20 mouse cellular contexts compared by ENCODE assay signal in the genomic region with DNA sequence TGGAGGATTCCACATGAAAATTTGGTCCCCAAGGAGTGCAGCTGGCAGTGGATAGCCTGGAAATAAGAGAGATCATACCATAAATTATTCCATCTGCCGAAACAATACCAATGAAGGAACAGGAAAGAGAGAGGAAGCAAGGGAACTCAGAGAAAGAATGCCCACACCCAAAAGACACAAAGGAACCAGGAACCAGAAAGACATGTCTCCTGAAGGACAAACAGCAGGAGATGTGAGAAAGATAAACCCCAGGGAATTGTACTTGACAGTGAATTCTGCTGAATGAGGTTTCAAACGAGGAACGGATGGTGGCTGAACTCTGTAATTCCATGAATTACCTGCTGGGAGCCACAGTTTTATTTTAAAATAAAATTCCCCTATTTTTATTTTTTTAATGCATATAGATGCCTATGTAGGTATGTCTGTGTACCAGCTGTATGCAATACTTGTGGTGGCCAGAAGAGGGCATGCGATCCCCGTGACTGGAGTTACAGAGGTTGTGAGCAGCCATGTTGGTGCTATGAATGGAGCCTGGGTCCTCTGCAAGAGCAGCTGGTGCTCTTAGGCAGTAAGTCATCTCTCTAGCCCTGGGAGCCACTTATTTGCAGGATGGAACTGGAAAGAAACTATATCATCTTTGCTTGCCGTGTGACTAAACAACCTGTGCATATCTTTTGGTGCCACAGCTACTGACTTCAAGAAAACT. TPM values are rescaled to one million over a fixed set of nuclear protein-coding genes. Genes with fewer than 3 reads are reported as not detected.
DNase-seq lines count a peak whose midpoint lies in the region; ATAC-seq and TF ChIP-seq lines count a peak whose summit lies in the region.
"Had no signal": no experiment of that assay in that cellular context is flagged by ENCODE, and none has a peak within 500 bp of the region (broad histone marks: within the 10 kb centered on the region; RNA-seq: fewer than 3 reads in every experiment).

No protein-coding gene starts in this region.

- intact Hi-C loops in heart, adult 2 months (cut with DNase I), result no loop called here

- peaks cover 3% of the 10 kb centered on the region for H3K79me2 ChIP-seq in heart, adult 2 months (replicated peaks; ENCODE audit: control insufficient read depth, insufficient read depth, low read length)

- no peak for TF ChIP-seq EP300 in heart, adult 2 months (IDR thresholded peaks at IDR 0.05; ENCODE audit: insufficient read depth, low read depth, low read length)
- no peak for TF ChIP-seq EP300 in stomach, postnatal 0 days (optimal IDR thresholded peaks at IDR 0.05)

- WGBS in heart, adult 2 months, result 74% methylated on average over 6 of the region's 6 CpGs
- 90% methylated on average over 6 of the region's 6 CpGs for WGBS in stomach, postnatal 0 days

- TF ChIP-seq CTCF in heart, adult 2 months (IDR thresholded peaks at IDR 0.05), result peak; percentile 63
- peak; percentile 60 for TF ChIP-seq CTCF in layer of hippocampus, adult 2 months (conservative IDR thresholded peaks at IDR 0.05)
- TF ChIP-seq CTCF in testis, adult 2 months (IDR thresholded peaks at IDR 0.05; ENCODE audit: control insufficient read depth, insufficient read depth, insufficient replicate concordance, low read depth, low read length), result peak; percentile 73; the same call in 1 of the 2 replicates
- peak; percentile 42 for TF ChIP-seq CTCF in stomach, postnatal 0 days (IDR thresholded peaks at IDR 0.05; ENCODE audit: low read depth)

- H3K27me3 ChIP-seq in heart, adult 2 months (ENCODE audit: control insufficient read depth, insufficient read depth, low read length), result no peaks in the 10 kb centered on the region
- H3K27me3 ChIP-seq in testis, adult 2 months (ENCODE audit: control insufficient read depth, insufficient read depth, low read length), result no peaks in the 10 kb centered on the region
- no peaks in the 10 kb centered on the region for H3K27me3 ChIP-seq in stomach, postnatal 0 days (ENCODE audit: control insufficient read depth, insufficient read depth, low read length)

- H3K9ac ChIP-seq in heart, adult 2 months (ENCODE audit: low read depth, low read length), result no peak overlapping the region
- H3K9ac ChIP-seq in stomach, postnatal 0 days (ENCODE audit: low read length), result no peak overlapping the region
- H3K9ac ChIP-seq: heart, embryonic 15.5 days; hindbrain, embryonic 13.5 days; limb, embryonic 15.5 days; midbrain, embryonic 12.5 days had no signal

- no peak for DNase-seq in heart, adult 2 months
- DNase-seq in heart, adult 18-20 months, result no peak
- DNase-seq in layer of hippocampus, adult 2 months (ENCODE audit: low spot score in 2 of 2), result no peak
- no peak for DNase-seq in layer of hippocampus, postnatal 36 days
- no peak for DNase-seq in testis, postnatal 10 days (ENCODE audit: low spot score)
- DNase-seq in stomach, postnatal 0 days (ENCODE audit: low spot score), result peak; percentile 16
- no peak for DNase-seq in cerebellum, adult 11-12 months
- DNase-seq: adrenal gland, postnatal 14 days; cerebellum, postnatal 14 days; gastrocnemius, postnatal 10 days; kidney, adult 8-10 months; lung, postnatal 14 days had no signal

- H3K4me2 ChIP-seq in stomach, postnatal 0 days (replicated peaks; ENCODE audit: low read depth), result no peak overlapping the region
- H3K4me2 ChIP-seq: heart, embryonic 15.5 days; hindbrain, embryonic 13.5 days; limb, embryonic 15.5 days; midbrain, embryonic 12.5 days had no signal

- no peaks in the 10 kb centered on the region for H3K9me3 ChIP-seq in stomach, postnatal 0 days (ENCODE audit: control insufficient read depth, low read length)
- H3K9me3 ChIP-seq: heart, embryonic 15.5 days; limb, embryonic 15.5 days had no signal

- no peaks in the 10 kb centered on the region; the same call in 1 of the 2 replicates for H3K36me3 ChIP-seq in heart, adult 2 months (ENCODE audit: control insufficient read depth, insufficient read depth, low read length)
- H3K36me3 ChIP-seq in testis, adult 2 months (ENCODE audit: control insufficient read depth, insufficient read depth, low read length), result no peaks in the 10 kb centered on the region
- H3K36me3 ChIP-seq in stomach, postnatal 0 days (ENCODE audit: control insufficient read depth, insufficient read depth, low read length), result no peaks in the 10 kb centered on the region
- H3K36me3 ChIP-seq: G1E; hindbrain, embryonic 13.5 days; limb, embryonic 15.5 days; midbrain, embryonic 12.5 days had no signal

- no peak for ATAC-seq in stomach, postnatal 0 days (ENCODE audit: low FRiP score, low TSS enrichment)
- ATAC-seq: forebrain, embryonic 16.5 days had no signal

- H3K27ac ChIP-seq in heart, adult 2 months, result no peak overlapping the region; the same call in 1 of the 2 replicates
- H3K27ac ChIP-seq in layer of hippocampus, adult 2 months, result no peak overlapping the region
- no peak overlapping the region for H3K27ac ChIP-seq in testis, adult 2 months (ENCODE audit: control insufficient read depth, insufficient read depth, low read depth, low read length)
- no peak overlapping the region for H3K27ac ChIP-seq in stomach, postnatal 0 days (replicated peaks)
- H3K27ac ChIP-seq: heart, embryonic 15.5 days; hindbrain, embryonic 13.5 days; limb, embryonic 15.5 days; midbrain, embryonic 12.5 days had no signal

- no peak for TF ChIP-seq POLR2A in heart, adult 2 months (IDR thresholded peaks at IDR 0.05; ENCODE audit: insufficient read depth, low read depth, low read length)
- no peak for TF ChIP-seq POLR2A in testis, adult 2 months (IDR thresholded peaks at IDR 0.05; ENCODE audit: control insufficient read depth, low read depth, low read length)

- H3K4me1 ChIP-seq in heart, adult 2 months (ENCODE audit: control insufficient read depth, insufficient read depth, low read length), result no peaks in the 10 kb centered on the region
- no peaks in the 10 kb centered on the region; the same call in 1 of the 2 replicates for H3K4me1 ChIP-seq in testis, adult 2 months (ENCODE audit: control insufficient read depth, insufficient read depth, low read length)
- H3K4me1 ChIP-seq in stomach, postnatal 0 days (replicated peaks; ENCODE audit: control insufficient read depth, insufficient read depth), result 0 out of 2 replicates have a peak, but pooled peaks cover 2% of the 10 kb centered on the region

- H3K4me3 ChIP-seq in heart, adult 2 months, result no peak overlapping the region
- H3K4me3 ChIP-seq in layer of hippocampus, adult 2 months, result no peak overlapping the region
- no peak overlapping the region for H3K4me3 ChIP-seq in testis, adult 2 months (ENCODE audit: control insufficient read depth, low read depth, low read length)
- H3K4me3 ChIP-seq in stomach, postnatal 0 days (ENCODE audit: low read depth, low read length), result no peak overlapping the region
- H3K4me3 ChIP-seq: erythroblast, embryonic 14.5 days; heart, embryonic 15.5 days; hindbrain, embryonic 13.5 days; limb, embryonic 15.5 days; midbrain, embryonic 12.5 days had no signal

RNA-seq across cellular contexts. Expression of gene Adamts9, which starts 4.2 kb away (rescaled TPM):
- 10 to 100 TPM in 1 of 2 experiments, 1 to 10 TPM in 1; 9.6 to 17.5 TPM for total RNA-seq in heart, adult 2 months (2021)
- polyA plus RNA-seq in heart, adult 2 months (2012; rRNA removed), result 5.7 and 9.2 TPM in 2 replicates
- total RNA-seq in heart, adult 18-20 months (2021), result 10 to 100 TPM; 11.6 to 13.9 TPM
- total RNA-seq in layer of hippocampus, adult 2 months (2021), result 1 to 10 TPM; 8.7 to 8.9 TPM
- 10 to 100 TPM in 1 of 2 experiments, 1 to 10 TPM in 1; 8.9 to 10.3 TPM for total RNA-seq in layer of hippocampus, postnatal 36 days (2021)
- 1.3 TPM in 2 replicates for polyA plus RNA-seq in testis, adult 2 months (2012; rRNA removed)
- polyA plus RNA-seq in stomach, postnatal 0 days (2015; fragmentation: Nextera tagmentation; extraction: Ambion mirVana), result 2.5 and 2.9 TPM in 2 replicates
- polyA plus RNA-seq: erythroblast, embryonic 14.5 days; G1E had no signal
